Mouse (Mus musculus) thymus, postnatal 36 days (tissue): Measurements from ENCODE around the gene Syn2.

Experiments
- DNase-seq, 2 experiments: peaks; one replicate each; pipeline ENCODE4 v3.0.0; 2022; ENCODE audit warnings: mixed read lengths in 2 of 2

Syn2 gene

DNA sequence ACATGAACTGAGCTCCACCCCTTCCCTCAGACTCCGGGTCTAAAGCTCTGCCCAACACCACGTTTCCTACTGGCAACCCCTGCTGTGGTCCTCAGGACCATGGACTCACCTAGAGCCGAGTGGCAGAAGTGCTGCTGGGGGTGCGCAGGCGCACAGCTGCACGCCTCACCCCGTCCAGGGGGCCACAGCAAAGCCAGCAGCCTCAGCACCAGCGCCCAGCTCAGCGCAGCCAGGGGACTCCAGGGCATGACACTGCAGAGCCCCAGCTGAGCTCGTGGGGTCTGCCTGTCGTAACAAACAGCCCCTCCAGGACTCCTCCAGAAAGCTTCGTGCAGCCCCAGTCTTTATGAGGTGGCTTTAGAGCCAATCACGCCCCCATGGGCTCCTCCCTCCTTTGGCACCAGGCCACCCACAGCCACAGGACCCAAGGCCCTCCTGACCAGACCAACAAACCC, 116.9 kb downstream of the Syn2 start:
- DNase-seq = no peak

DNA sequence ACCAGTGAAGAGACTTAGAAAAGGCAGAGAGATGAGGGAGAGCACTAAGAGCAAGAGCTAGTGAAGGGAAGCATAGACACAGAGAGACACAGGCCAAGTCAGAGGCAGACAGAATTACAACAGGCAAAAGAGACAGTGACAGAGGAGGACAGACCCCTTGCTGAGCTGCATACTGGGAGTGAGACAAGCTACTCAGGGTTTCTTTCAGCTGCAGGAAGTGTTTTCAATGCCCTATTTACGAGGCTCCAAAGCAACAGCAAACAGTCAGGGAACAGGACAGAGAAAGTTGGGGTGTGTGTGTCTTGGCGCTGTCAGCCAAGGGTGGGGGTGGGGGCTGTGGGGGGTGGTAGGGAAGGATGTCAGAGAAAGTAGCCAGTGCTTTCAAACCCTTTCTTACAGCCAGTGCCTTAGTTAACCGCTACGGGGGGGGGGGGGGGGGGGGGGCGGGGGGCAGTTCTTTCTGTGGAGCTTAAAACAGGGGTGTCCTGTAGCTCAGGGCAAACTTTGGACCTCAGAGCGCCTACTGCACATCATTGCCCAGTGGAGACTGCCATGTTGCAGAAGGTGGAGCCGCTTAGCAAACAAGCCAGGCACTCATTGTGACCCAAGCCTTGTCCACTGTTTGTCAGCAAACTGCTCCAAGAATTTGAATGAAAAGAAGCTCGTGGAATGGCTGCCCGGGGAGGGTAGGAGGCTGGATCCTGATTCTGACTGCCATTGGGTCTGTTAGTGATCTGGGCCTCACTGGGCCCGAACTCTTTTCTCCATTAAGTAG, 117.6 kb downstream of the Syn2 start, which contains the start of gene Timp4:
Gene Timp4, minus strand, starts transcription at position 107 of the 775 bp plus-strand sequence.
- DNase-seq = no peak

DNA sequence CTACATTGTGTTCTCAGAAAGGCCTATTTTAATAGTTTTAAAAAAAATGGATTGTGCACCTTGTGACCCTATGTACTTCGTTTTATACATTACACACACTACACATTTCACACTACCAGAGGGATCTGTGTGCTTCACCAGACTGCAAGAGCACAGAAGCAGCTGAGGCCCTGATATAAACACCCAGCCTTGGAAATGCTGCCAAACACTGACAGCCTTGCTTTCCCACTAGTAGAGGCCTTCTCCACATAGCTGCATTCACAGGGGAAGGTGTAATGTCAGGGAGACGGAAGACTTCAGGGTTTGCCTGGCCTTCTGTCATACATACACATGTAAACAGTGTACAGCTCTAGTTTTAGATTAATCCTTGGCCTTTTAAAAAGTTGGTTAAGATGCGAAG, 120.5 kb downstream of the Syn2 start:
- DNase-seq = no peak

DNA sequence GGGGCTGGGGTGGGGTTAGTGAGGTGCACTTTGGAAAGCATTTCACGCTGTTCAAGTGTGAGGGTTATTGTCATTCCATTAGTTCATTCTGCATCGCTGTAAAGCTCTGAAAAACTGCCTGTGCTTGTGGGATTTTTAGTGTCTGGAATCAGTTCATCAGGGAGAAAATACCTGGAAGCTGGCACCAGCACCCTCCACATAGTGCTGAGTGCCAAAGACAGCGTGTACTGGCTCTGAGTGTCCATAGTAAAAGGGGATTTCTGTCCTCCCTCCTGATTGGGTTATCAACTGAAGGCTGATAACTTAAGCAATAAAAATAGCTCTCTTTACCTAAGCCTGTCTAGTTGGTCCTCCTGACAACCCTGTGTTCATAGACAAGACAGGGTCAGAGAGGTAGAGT, 125.8 kb downstream of the Syn2 start:
- DNase-seq = no peak

DNA sequence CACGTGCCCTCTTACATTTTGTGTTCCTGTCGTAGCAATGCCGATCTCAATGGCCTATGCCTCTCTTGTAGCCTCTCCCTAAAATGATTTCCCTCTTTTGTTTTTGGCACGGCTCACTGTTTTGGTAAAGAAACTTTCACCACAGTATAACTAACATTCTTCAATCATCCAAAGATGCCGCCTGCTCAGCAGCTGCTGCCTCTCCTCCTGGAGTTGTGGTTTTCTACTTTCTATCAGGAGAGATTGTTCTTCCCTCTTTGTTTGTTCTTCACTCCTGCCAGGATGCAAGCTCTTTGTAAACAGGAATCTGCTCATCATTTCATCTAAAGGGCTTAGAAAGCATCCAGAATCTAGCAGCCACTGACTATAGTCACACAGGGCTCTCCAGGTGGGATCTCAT, 132.1 kb downstream of the Syn2 start:
- no peak for DNase-seq

DNA sequence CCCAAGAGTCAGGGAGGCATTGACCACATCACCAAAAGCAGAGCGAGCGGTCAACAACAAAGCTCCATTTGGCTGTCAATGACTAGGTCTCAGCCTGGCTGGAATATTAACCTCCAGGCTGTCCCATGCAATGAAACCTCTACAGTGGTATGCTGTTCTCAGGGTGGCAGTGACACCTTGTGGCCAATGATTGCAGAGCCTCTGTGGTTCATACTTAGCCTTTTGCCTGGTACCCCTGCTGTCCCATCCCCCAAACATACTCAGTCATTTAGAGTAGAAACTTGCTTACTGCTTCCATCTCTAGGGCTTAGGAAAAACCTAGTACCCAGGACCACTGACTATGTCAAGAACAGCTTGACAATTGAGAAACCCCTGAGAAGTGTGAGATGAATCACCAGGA, 133.2 kb downstream of the Syn2 start:
- DNase-seq = peak; percentile 16 to 22

DNA sequence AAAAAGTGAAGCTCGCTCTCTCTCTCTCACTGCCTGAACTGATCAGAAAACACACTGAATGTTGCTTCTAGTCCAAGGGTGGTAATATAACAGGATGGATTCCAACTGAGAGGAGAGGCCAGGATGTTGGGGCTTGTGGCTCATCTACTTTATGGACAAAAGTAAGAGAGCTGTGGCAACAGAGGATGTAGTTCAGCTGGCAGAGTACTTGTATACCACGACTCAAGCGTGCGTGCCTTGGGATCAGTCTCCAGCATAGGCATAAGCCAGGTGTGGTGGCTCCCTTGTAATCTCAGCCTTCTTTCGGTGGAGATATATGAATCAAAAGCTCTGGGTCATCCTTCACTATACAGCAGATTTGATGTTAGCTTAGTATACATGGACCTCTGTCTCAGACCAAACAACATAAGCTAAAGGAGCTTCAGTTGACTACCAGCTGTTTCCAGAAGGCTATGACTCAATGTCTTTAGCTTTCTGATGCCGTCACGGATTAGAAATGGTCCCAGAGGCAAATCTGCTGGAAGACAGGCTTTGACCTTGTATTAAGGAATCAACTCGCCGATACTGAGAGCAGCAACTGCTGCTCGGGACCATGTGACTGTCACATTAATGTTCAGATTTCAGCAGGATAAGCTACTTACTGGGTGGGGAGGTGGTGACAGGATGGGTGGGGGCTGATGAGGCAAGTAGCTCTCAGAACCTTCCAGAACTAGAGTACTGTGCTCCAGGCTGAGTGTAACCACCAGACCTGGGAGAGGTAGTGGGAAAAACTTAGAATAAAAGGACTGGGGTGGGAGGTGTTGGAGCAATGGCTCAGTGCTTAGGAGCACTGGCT, 134.1 kb downstream of the Syn2 start:
- no peak for DNase-seq

DNA sequence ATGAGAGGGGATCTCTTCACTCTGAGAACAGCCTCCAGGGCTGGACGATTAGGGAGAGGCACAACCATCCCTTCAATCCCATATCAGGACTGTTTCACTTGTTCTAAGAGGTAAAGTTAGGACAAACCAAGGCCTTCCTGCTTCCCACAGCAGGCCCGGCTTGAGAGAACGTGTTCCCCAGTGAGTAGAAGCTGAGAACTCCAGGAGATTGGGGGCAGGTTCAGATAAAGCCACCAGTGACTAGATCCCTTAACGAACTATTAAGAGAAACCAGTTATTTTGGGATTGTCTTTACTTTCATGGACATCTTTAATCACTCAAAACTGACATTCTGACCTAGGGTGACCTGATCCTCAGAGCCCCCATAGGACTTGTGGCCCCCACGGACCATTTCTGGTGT, 134.9 kb downstream of the Syn2 start:
- no peak for DNase-seq

DNA sequence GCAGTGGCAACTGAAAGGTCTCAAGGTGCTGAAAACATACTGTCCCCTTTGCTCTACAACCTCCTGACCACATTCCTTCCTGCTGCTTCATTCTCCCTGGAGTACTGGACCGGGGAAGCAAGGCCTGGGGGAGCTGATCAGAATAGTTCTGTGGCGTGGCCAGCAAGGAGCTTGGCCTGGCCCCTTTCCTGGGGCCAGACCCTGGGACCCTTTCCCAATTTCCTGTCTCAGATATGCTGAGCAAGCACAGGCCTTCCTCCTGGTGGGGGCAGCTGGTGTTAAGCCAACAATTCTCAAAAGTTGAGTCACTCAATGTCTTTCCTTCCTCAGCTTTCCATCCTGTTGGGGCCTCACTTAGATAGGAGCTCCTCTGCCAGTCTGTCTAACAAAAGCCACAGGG, 135.4 kb downstream of the Syn2 start:
- DNase-seq = no peak

DNA sequence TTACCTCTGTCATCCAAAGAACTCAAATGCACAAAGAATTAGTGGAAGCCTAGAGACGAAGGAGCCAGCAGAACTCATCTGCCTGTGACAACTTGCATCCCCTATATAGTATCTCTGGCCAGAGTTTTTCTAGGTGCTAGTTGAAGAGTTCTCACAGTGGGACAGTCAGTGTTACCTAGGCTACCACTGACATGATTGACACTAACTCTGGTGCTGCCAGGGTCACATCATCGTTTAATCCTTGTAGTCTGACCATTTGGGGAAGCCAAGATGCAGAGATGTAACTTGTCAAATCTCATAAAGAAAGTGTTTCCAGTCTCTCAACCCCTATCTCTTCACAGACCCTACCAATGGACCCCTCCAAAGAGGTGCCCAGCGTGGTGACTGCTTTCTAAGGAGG, 136.6 kb downstream of the Syn2 start:
- no peak for DNase-seq

DNA sequence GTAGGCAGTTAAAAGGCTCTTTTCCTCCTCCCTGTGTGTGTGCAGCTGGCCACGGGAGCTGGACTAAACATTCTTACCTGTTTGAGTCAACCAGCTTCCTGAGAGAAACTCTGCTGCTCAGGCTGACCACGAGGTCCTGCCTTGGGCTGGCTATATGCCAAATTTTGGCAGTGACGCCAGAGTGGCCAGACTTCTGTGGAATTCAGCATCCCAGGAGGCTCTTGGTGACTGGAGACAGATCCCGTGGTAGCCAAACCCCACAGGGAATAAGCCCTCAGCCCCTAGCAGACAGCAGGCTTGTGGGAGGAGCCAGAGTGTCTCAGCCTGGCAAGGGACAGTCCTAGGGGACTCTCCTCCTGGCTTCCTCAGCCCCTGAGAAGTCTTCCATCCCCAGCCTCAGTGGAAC, 137.2 kb downstream of the Syn2 start:
- DNase-seq = no peak

DNA sequence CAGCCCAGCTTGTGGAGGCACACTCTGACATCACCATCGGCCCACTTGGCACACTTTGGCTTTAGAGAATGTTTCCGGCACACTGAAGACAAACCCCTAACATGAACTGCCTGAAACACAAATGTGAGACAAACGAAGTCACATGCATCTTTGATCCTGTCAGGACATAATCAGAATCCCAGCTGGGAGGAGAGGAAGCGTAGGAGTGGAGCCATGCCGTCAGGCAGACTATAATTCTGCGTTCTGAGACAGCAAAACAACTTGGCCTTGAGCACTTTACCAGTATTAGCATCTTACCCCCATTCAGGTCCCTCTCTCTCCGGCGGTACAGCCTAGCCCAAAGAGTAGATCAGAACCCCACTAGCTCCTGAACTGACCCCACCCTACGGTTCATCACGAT, 138.6 kb downstream of the Syn2 start:
- DNase-seq = no peak

DNA sequence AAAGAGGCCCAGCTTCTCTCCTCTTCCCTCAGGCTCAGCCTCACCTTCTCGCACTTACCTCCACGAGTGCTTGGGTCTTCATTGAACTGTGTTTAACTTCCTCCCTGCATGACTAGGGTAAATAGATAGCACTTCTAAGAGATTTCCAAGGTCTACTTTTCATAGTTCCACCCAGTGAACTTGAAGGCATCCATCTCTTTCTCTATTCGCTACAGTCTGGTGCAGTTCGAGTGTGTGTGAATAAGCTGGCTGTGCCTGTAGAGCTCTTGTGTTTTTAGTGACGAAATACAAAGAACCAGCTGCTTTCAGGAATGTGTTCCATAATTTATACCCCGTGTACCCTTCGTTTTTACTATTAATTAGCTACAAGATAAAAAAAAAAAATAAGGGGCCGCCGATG, 140.0 kb downstream of the Syn2 start:
- DNase-seq = no peak

DNA sequence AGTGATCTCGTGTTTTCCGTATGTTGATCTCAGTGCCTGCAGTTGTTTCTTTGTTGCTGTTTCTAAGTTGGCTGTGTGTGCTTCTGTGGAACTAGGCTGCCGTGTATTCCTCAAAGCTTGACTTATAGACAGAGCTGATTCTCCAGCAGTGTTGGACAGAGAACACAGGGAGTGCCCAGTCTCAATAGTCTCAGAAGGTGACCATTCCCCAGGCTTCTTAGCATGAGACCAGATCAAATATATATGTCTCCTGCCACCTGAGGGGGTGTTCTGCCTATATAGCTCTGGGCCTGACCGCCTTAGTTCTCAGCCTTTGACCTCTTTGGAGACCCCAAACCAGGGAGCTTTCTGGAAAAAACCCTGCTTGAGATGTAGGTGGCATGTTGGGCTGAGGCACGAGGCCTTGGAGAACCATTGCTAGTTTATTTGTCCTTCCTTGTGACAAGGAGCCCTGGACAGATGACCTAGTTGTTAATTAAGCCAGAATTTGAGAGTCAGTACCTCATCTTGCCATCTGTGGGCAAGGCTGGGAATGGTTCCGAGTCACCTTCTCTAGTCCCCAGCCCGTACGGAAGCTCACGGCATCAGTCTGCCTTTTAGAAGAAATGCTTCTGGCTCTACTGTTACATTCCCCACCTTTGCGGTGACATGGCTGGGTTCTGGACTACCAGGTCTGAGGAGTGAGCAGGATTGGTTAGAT, 140.6 kb downstream of the Syn2 start:
- no peak for DNase-seq

DNA sequence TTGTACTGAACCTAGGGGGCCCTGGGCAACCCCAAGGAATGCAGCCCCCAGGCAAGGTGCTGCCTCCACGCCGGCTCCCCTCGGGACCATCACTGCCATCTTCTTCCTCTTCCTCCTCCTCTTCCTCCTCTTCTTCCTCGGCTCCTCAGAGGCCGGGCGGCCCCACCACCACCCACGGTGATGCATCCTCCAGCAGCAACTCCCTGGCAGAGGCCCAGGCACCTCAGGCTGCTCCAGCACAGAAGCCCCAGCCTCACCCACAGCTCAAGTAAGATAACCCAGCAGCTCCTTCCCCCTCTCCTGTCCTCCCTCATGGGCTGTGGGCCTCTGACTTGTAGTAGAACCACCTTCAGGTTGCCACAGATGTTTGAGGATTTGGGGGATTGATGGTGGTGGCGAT, 143.4 kb downstream of the Syn2 start:
- no peak for DNase-seq

DNA sequence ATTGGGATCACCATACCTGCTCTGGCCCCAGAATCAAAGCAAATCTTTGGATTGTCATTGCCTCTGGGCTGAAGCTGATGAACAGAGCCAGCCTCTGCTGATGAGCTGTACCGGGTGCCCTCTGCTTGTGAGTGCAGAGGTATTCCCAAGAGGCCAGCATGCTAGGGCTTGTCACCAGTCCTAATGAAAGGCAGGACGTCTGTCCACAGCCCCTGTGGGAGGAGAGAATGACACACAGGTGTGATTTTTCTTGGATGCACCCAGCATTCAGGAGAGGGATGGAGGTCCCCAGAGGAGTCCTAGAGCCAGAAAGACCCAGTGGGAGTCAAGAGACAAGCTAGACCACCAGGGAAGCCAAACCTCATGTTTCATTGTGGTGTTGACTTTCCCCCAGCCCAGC, 144.9 kb downstream of the Syn2 start:
- DNase-seq = no peak

DNA sequence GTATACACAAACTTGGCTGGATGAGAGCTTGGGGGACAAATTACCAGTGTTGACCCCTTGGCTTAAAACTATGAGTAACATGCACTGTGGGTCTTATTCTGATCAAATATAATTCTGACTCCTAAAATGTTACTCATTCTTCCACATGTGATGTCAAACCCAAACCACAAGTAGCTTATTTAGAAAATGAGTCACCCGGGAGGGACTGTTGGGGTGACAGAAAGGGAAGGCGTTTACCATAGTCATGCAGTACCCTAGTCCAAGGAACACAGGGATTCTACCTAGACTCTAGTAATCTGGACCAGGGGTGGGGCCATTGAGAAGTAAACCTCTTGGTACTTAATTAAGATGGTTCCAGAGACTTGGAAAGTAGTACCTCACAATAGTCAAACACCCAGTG, 149.5 kb downstream of the Syn2 start:
- no peak for DNase-seq

DNA sequence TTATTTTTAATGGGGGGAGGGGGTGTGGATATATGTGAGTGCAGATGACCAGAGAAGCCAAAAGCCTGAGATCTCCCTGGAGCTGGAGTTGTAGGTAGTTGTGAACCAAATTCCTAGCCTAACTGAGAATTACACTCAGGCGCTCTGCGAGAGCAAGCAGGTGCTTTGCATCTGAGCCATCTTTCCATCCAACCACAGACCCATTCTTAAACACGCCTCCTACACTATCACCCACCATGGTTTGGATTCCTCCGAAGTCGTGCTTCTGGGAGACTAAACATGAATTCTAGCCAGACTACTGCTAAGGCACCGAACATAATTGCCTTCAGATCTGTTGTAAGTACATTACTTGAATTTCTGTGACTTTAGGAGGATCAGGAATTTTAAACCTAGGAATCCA, 151.7 kb downstream of the Syn2 start:
- DNase-seq = no peak

DNA sequence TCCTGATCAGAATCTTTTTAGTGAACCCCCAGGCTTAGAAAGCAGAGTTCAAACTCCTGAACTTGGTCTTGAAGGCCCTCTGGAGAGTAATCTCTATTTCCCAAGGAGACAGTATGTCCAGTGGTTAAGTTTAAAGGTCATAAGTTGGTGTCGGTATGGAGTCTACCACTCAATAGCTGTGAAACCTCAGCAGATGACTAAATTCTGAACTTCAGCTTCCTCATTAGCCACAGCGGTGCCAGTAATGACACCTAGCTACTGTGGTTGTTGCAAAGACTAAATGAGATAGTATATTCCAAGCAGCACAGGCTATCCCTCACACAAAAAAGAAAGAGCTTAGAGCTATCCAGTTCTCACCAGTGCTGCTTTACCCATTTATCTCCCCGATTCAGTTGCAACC, 153.5 kb downstream of the Syn2 start:
- no peak for DNase-seq

DNA sequence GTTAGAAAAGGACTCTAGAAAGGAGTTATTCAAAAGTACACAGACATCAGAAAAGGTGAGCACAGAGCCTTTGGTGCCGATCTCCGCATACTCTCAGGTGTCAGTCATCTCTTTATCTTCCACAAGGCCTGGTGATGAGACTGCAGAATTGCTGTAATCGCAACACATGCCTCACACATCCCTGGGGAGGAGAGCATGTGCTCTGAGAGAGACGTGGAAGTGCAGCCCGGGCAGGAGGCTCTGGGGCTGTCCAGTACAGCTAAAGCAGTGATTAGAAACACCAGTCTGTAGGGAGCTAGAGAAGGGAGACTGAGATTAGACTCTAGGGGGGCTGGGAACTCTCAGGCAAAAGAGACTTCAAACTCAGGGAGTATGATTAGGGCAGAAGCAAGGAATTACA, 155.9 kb downstream of the Syn2 start:
- DNase-seq = no peak

DNA sequence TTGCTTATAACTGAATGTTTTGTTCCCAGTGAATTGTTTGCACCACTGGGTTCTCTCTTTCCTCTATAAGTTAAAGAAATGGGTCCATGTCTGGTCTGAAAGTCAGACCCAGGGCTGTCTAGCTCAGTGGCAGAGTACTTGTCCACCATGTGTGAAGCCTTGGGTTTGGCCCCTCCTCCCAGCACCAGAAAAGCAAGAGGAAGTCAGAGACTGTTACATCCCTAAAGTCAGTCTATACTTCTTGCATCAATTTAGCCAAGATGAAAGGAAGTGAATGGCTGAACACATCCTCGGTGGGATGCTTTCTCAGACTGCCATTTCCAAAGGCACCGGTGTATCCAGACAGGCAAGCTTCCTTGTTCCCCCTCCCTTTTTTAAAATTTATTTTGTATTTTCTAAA, 156.4 kb downstream of the Syn2 start:
- DNase-seq = no peak

DNA sequence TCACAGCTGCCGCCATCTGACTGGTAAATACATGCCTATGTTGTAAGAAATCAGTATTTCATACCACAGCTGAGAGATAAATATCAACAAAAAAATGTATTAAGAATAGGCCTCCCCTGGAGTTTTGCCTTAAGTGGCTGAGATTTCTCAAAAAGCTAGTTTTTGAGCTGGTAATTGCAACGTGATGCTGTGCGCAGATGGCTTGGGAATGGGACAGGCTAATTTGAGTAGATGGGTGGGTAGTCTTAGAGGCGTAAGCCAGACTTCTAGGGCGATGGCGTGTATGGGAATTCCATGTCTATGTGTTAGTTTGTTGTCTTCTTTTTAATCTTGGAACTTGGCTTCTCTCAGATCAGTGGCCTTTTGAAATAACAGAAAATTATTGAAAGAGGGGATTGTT, 157.1 kb downstream of the Syn2 start:
- DNase-seq = no peak

DNA sequence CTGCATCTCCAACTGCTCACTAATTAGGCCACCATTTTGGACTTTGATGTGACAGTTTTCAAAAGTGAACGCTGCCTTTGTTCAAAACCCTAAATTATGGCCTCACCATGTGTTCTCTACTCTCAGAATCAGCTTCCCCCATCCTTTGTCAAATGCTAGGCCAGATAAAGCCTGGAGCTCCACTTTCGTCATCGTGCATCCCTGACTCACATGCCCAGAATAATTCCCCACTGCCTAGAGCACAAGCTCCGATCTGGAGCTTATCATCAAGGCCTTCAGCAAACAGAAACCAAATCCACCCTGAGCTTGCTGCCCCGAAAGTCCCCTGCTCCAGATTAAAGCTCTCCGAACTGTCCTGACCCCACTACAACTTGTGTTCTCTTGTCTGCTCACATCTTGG, 157.9 kb downstream of the Syn2 start:
- no peak for DNase-seq

DNA sequence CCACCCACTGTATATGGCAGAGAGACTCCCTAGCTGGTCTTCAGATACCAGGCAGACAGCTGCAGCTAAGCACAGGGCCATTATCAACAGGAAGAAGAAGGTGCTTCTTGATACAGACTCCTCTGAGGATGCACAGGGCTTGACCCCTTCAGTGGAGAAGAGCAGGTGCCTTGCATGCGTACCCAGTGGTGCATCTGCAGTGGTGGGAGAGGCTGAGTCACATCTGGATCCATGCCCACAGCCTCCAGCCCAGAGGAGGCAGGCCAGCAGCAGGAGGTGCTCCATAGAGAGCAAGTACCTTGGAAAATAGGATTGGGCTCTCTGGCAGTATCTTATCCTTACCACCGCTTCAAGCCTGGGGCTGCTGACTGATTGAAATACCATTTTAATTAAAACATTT, 159.2 kb downstream of the Syn2 start:
- no peak for DNase-seq
